Mouse (Mus musculus): ENCODE results near the gene Cd244a. TPM values are rescaled to one million over a fixed set of nuclear protein-coding genes. Genes with fewer than 3 reads are reported as not detected.
A peak's percentile ranks its signal among the peaks of the same experiment; 100 is the strongest.

Gene Cd244a
- polyA plus RNA-seq (2012; ENCODE audit: insufficient read depth, insufficient read length, missing spikeins), result 1.3 and 2.4 TPM in 2 replicates

DNA sequence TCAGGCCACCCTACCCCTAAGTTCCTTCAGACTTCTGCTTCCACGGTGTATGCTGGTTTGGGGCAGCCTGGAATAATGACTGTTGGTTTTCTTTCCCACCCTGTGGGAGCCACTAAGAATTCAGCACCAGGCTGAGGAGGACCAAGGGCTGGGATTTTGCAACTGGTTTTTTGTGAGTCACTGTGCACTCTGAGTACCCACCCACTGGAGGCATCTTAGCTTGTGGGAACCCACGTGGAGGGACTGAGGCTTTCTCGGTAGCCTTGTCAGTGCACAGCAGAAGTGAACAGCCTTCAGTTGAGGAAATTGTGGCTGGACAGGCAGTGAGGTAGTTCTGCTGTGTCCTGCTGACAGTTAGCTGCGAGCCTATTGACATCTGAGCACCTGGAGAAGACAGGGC lies at the start of gene Cd244a:
Gene Cd244a, plus strand, starts transcription at position 296 of the 400 bp plus-strand sequence.
- H3K4me3 ChIP-seq (ENCODE audit: insufficient read depth, low read length), result no peak within 1 kb of the TSS
- peak within 1 kb of the TSS; percentile 57 for H3K27ac ChIP-seq (ENCODE audit: insufficient read depth, low read depth, low read length)
- H3K4me1 ChIP-seq (ENCODE audit: control insufficient read depth, insufficient read depth, low read length), result peaks cover 48% of the 10 kb centered on the region
- TF ChIP-seq POLR2A (IDR thresholded peaks at IDR 0.05; ENCODE audit: borderline replicate concordance, low read depth, low read length), result no peak
- TF ChIP-seq CTCF (IDR thresholded peaks at IDR 0.05; ENCODE audit: low read depth, low read length), result no peak

DNA sequence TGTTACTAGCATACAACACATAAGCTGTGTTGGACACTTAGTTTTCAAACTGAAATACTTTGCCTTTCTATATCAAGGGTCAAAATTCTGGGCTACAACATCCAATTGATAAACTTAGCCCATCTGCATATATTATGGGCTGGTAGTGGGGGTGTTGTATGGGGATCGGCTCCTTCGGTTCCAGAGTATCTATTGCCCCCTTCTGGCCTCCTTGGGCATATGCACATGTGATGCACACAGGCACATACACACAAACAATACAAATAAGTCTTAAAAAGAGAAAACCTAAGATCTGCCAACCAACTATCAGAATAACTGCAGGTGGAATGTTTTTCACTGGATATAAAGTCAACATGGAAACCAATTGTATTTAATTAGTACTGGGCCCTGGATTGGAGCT lies 45.8 kb upstream of the Cd244a start:
- H3K4me1 ChIP-seq (ENCODE audit: control insufficient read depth, insufficient read depth, low read length), result no peaks in the 10 kb centered on the region

DNA sequence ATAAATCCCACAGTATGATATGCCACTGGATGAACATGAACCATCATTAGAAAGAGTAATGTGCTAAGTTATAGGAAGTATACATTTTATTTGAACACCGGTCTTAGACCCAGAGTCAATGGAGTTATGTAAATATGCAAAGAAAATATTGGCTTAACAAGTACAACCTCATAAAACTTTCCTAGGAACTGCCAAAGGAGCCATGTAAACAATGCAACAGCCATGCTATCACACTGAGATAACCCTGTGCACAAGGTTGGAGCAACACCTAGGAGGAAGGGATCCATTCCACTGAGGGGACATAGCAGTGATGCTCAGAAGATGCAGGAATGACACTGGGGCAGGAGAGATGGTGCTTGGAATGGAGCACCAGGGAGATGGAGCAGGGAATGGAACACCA lies 45.2 kb upstream of the Cd244a start:
- no peaks in the 10 kb centered on the region for H3K4me1 ChIP-seq (ENCODE audit: control insufficient read depth, insufficient read depth, low read length)
- TF ChIP-seq POLR2A (IDR thresholded peaks at IDR 0.05; ENCODE audit: borderline replicate concordance, low read depth, low read length) (no peak), CTCF (IDR thresholded peaks at IDR 0.05; ENCODE audit: low read depth, low read length) (no peak)
- no peak overlapping the region for H3K4me3 ChIP-seq (ENCODE audit: insufficient read depth, low read length)
- no peak overlapping the region for H3K27ac ChIP-seq (ENCODE audit: insufficient read depth, low read depth, low read length)

More for the DNA sequence above, 45.8 kb upstream of the Cd244a start:
- TF ChIP-seq POLR2A (IDR thresholded peaks at IDR 0.05; ENCODE audit: borderline replicate concordance, low read depth, low read length) (no peak), CTCF (IDR thresholded peaks at IDR 0.05; ENCODE audit: low read depth, low read length) (0 out of 2 replicates have a peak, but pooled peaks have one; percentile 17)
- no peak overlapping the region for H3K27ac ChIP-seq (ENCODE audit: insufficient read depth, low read depth, low read length)
- no peak overlapping the region for H3K4me3 ChIP-seq (ENCODE audit: insufficient read depth, low read length)

DNA sequence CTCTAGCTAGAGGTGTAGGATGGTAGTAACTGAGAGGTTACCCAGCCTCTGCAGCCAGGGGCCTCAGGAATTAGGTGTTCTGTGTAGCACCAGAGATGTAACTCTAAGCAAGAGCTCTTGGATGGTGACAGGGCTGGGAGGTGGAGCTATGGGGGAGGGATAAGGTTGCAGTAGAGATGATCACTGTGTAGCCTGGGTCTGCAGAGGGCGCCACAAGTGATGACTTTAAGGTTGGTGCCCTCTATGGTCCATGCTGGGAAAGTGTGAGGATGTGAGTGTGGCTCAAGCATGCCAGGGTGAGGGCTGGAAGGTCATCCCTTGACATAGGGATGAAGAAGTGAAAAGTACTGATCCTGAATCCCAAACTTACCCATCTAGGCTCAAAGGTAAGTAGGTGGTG lies 44.0 kb upstream of the Cd244a start:
- TF ChIP-seq CTCF (IDR thresholded peaks at IDR 0.05; ENCODE audit: low read depth, low read length) (no peak), POLR2A (IDR thresholded peaks at IDR 0.05; ENCODE audit: borderline replicate concordance, low read depth, low read length) (no peak)
- Histone ChIP-seq H3K4me3 (ENCODE audit: insufficient read depth, low read length) (no peak overlapping the region), H3K27ac (ENCODE audit: insufficient read depth, low read depth, low read length) (no peak overlapping the region)

GRCm38 (mm10) chr1:171515557-171515956 lies 43.4 kb upstream of the Cd244a start:
- Histone ChIP-seq H3K4me3 (ENCODE audit: insufficient read depth, low read length) (no peak overlapping the region), H3K27ac (ENCODE audit: insufficient read depth, low read depth, low read length) (no peak overlapping the region), H3K4me1 (ENCODE audit: control insufficient read depth, insufficient read depth, low read length) (no peaks in the 10 kb centered on the region)
- TF ChIP-seq POLR2A (IDR thresholded peaks at IDR 0.05; ENCODE audit: borderline replicate concordance, low read depth, low read length) (no peak), CTCF (IDR thresholded peaks at IDR 0.05; ENCODE audit: low read depth, low read length) (no peak)

More for the DNA sequence above, 44.0 kb upstream of the Cd244a start:
- no peaks in the 10 kb centered on the region for H3K4me1 ChIP-seq (ENCODE audit: control insufficient read depth, insufficient read depth, low read length)

DNA sequence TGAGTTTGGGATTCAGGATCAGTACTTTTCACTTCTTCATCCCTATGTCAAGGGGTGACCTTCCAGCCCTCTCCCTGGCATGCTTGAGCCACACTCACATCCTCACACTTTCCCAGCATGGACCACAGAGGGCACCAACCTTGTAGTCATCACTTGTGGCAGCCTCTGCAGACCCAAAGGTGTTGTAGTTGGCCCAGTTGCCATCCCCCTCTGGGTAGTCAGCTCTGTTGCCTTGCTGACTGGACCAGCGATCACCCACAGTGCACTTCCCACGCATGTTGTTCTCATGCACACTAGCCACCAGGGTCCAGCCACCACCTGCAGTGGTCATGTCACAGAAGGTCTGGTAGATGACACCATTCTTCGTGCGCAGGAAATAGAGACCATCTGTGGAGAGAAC lies 27.6 kb upstream of the Cd244a start:
- TF ChIP-seq POLR2A (IDR thresholded peaks at IDR 0.05; ENCODE audit: borderline replicate concordance, low read depth, low read length) (no peak), CTCF (IDR thresholded peaks at IDR 0.05; ENCODE audit: low read depth, low read length) (no peak)
- Histone ChIP-seq H3K4me1 (ENCODE audit: control insufficient read depth, insufficient read depth, low read length) (no peaks in the 10 kb centered on the region), H3K27ac (ENCODE audit: insufficient read depth, low read depth, low read length) (no peak overlapping the region), H3K4me3 (ENCODE audit: insufficient read depth, low read length) (no peak overlapping the region)

DNA sequence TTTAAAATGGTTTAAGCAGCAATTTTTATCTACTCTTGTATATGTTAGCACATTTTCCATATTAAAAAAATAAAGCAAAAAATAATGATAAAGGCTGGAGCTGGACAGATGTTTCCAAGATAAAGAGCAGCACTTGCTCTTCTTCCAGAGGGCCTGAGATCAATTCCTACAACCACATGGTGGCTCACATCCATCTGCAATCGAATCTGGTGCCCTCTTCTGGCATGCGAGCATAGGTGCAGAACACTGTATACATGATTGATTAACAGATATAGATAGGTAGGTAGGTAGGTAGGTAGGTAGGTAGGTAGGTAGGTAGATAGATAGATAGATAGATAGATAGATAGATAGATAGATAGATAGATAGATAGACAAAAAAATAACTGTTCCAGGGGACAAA lies 26.2 kb upstream of the Cd244a start:
- no peak overlapping the region for H3K27ac ChIP-seq (ENCODE audit: insufficient read depth, low read depth, low read length)
- TF ChIP-seq CTCF (IDR thresholded peaks at IDR 0.05; ENCODE audit: low read depth, low read length) (no peak; the same call in 1 of the 2 replicates), POLR2A (IDR thresholded peaks at IDR 0.05; ENCODE audit: borderline replicate concordance, low read depth, low read length) (no peak)
- no peak overlapping the region for H3K4me3 ChIP-seq (ENCODE audit: insufficient read depth, low read length)
- H3K4me1 ChIP-seq (ENCODE audit: control insufficient read depth, insufficient read depth, low read length), result no peaks in the 10 kb centered on the region

DNA sequence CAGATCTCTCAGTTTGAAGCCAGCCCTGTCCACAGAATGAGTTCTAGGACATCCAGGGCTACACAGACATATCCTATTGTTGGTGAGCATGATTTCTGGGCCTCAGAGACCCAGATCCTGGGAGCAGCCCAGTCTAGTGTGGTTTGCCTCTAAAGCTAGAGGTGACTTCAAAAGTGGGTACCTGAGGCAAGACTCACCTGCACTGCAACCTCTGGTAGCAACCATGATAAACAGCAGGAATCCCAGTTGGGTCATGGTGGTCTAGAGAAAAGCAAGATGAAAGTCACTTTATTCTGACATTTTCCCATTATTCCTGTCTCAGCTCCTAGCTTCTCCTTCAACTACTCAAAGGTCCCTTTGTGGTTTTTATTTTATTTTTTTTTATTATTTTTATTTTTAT lies 24.4 kb upstream of the Cd244a start:
- no peak for TF ChIP-seq POLR2A (IDR thresholded peaks at IDR 0.05; ENCODE audit: borderline replicate concordance, low read depth, low read length)
- no peak for TF ChIP-seq CTCF (IDR thresholded peaks at IDR 0.05; ENCODE audit: low read depth, low read length)
- H3K27ac ChIP-seq (ENCODE audit: insufficient read depth, low read depth, low read length), result no peak overlapping the region
- no peaks in the 10 kb centered on the region for H3K4me1 ChIP-seq (ENCODE audit: control insufficient read depth, insufficient read depth, low read length)
- H3K4me3 ChIP-seq (ENCODE audit: insufficient read depth, low read length), result no peak overlapping the region

DNA sequence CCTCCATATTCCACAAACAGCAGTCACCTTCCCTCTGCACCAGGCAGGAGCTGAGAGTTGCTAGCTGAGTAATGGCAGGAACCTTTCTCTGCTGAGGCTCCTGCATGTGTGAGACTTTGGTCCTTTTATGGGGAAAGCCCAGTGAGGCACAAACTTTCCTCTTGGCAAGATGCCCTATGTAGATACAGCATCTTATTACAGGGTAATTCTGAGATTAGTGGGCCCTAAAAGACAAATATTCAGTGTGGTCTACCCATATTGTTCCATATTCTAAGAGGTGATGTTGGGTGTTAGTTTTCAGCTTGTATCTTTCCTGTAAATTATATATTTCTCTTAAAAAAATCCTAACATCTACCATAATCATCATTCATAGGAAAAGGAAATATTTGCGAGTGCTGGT lies 23.8 kb upstream of the Cd244a start, which contains the start of gene Itln1:
Gene Itln1, minus strand, starts transcription at position 101 of the 400 bp plus-strand sequence.
- Histone ChIP-seq H3K4me1 (ENCODE audit: control insufficient read depth, insufficient read depth, low read length) (no peaks in the 10 kb centered on the region), H3K4me3 (ENCODE audit: insufficient read depth, low read length) (no peak within 1 kb of the TSS), H3K27ac (ENCODE audit: insufficient read depth, low read depth, low read length) (no peak within 1 kb of the TSS)
- TF ChIP-seq CTCF (IDR thresholded peaks at IDR 0.05; ENCODE audit: low read depth, low read length) (no peak), POLR2A (IDR thresholded peaks at IDR 0.05; ENCODE audit: borderline replicate concordance, low read depth, low read length) (no peak)

DNA sequence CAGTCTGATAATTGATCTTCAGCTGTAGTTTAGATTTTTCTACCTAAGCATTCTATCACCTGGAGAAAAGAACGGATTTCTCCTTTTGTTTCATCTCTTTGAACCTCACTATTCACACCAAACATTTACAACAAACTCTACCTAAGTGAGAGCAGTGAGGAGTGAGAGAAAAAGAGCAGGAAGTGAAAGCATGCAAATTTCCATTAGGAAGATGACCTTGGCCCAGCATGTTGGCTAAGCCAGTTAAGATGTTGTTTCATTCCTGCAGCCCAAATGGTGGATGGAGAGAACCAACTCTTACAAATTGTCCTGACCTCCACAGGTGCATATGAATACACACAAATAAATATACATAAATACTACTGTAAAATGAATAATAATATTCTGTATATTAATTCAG lies 18.3 kb upstream of the Cd244a start:
- no peak overlapping the region for H3K27ac ChIP-seq (ENCODE audit: insufficient read depth, low read depth, low read length)
- TF ChIP-seq POLR2A (IDR thresholded peaks at IDR 0.05; ENCODE audit: borderline replicate concordance, low read depth, low read length) (no peak), CTCF (IDR thresholded peaks at IDR 0.05; ENCODE audit: low read depth, low read length) (no peak)
- H3K4me1 ChIP-seq (ENCODE audit: control insufficient read depth, insufficient read depth, low read length), result no peaks in the 10 kb centered on the region
- no peak overlapping the region for H3K4me3 ChIP-seq (ENCODE audit: insufficient read depth, low read length)

DNA sequence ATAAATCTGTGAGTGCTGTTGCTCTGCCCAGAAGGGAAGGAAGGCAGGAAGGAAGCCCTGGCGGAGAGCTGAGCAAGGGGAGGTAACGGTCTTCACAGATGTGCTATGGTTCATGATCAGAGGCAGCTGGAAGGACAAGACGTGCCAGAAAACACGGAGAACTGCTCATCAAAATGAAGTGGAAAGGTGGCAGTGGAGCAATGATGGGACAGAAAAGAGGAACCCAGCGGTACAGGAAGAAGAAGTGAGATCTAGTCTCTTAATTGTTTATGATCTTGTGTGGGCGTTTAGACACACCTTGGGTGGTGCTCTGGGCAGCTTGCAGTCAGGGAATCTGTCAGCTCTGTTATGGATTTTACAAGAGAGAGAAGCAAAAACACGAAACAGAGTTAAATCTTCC lies 7.7 kb upstream of the Cd244a start:
- TF ChIP-seq POLR2A (IDR thresholded peaks at IDR 0.05; ENCODE audit: borderline replicate concordance, low read depth, low read length), result no peak
- no peak for TF ChIP-seq CTCF (IDR thresholded peaks at IDR 0.05; ENCODE audit: low read depth, low read length)
- no peak overlapping the region for H3K27ac ChIP-seq (ENCODE audit: insufficient read depth, low read depth, low read length)
- H3K4me3 ChIP-seq (ENCODE audit: insufficient read depth, low read length), result no peak overlapping the region
- peaks cover 20% of the 10 kb centered on the region for H3K4me1 ChIP-seq (ENCODE audit: control insufficient read depth, insufficient read depth, low read length)
